Mouse (Mus musculus): Measurements from ENCODE around the gene Gm38394.

The Gm38394 gene

GRCm38 (mm10) chr1:133664203-133664970, 3.3 kb upstream of the Gm38394 start:
- DNase-seq (ENCODE audit: low spot score): no peak

GRCm38 (mm10) chr1:133663427-133663826, 2.3 kb upstream of the Gm38394 start:
- no peak for DNase-seq (ENCODE audit: low spot score)

- no peak for DNase-seq (ENCODE audit: low spot score)
These were observed 1.8 kb upstream of the Gm38394 start for GRCm38 (mm10) chr1:133662941-133663340.

- DNase-seq (ENCODE audit: low spot score): peak; percentile 18
These were observed 484 bp downstream of the Gm38394 start, which contains the start of gene Zbed6 for GRCm38 (mm10) chr1:133660466-133661202. Gene Zbed6, minus strand, starts transcription at chr1:133660885.

- DNase-seq (ENCODE audit: low spot score): no peak
These were observed 2.2 kb downstream of the Gm38394 start for GRCm38 (mm10) chr1:133658878-133659277.

GRCm38 (mm10) chr1:133656811-133657210, 4.3 kb downstream of the Gm38394 start:
- no peak for DNase-seq (ENCODE audit: low spot score)

- DNase-seq (ENCODE audit: low spot score): no peak
These were observed 8.1 kb downstream of the Gm38394 start for GRCm38 (mm10) chr1:133653033-133653432.

- DNase-seq (ENCODE audit: low spot score): no peak
These were observed 10.6 kb downstream of the Gm38394 start for GRCm38 (mm10) chr1:133650288-133651055.

- no peak for DNase-seq (ENCODE audit: low spot score)
These were observed 15.5 kb downstream of the Gm38394 start for GRCm38 (mm10) chr1:133645652-133646051.

- no peak for DNase-seq (ENCODE audit: low spot score)
These were observed 20.0 kb downstream of the Gm38394 start for GRCm38 (mm10) chr1:133641163-133641562.

GRCm38 (mm10) chr1:133638517-133638916, 22.6 kb downstream of the Gm38394 start:
- no peak for DNase-seq (ENCODE audit: low spot score)

GRCm38 (mm10) chr1:133632168-133632567, 28.9 kb downstream of the Gm38394 start:
- no peak for DNase-seq (ENCODE audit: low spot score)

- no peak for DNase-seq (ENCODE audit: low spot score)
These were observed 36.1 kb downstream of the Gm38394 start for GRCm38 (mm10) chr1:133625052-133625451.

- no peak for DNase-seq (ENCODE audit: low spot score)
These were observed 42.8 kb downstream of the Gm38394 start for GRCm38 (mm10) chr1:133618311-133618710.

- no peak for DNase-seq (ENCODE audit: low spot score)
These were observed 43.2 kb downstream of the Gm38394 start for GRCm38 (mm10) chr1:133617908-133618307.

- DNase-seq (ENCODE audit: low spot score): peak; percentile 13
These were observed 47.3 kb downstream of the Gm38394 start for GRCm38 (mm10) chr1:133613817-133614216.

- no peak for DNase-seq (ENCODE audit: low spot score)
These were observed 49.7 kb downstream of the Gm38394 start for GRCm38 (mm10) chr1:133611436-133611835.

- DNase-seq (ENCODE audit: low spot score): no peak
These were observed 50.5 kb downstream of the Gm38394 start for GRCm38 (mm10) chr1:133610601-133611000.

GRCm38 (mm10) chr1:133609771-133610502, 51.2 kb downstream of the Gm38394 start, which contains the start of gene Snrpe:
Gene Snrpe, minus strand, starts transcription at chr1:133610291.
- peak; percentile 96 for DNase-seq (ENCODE audit: low spot score)

- DNase-seq (ENCODE audit: low spot score): no peak
These were observed 57.9 kb downstream of the Gm38394 start for GRCm38 (mm10) chr1:133603174-133603573.

- no peak for DNase-seq (ENCODE audit: low spot score)
These were observed 64.7 kb downstream of the Gm38394 start for GRCm38 (mm10) chr1:133596298-133597007.
